Mouse (Mus musculus) hindbrain, embryonic 16.5 days (tissue): ENCODE data around the gene Spop. TPM values are rescaled to one million over a fixed set of nuclear protein-coding genes. Genes with fewer than 3 reads are reported as not detected.

Experiments
- ATAC-seq: fragments of 200-750 bp; cut with Nextera tagmentation; 2 replicates; pipeline ENCODE4 v1.8.0; 2017; ENCODE audit warnings: moderate TSS enrichment, moderate library complexity
- H3K27ac ChIP-seq: fragments of 300-500 bp; sonication (generic); 2 replicates; pipeline ENCODE4 v1.5.1; 2014; ENCODE audit warnings: low read depth, mild to moderate bottlenecking, control low read depth, low read length, moderate library complexity
- H3K27me3 ChIP-seq: fragments of 300-500 bp; sonication (generic); replicated peaks from 2 replicates; pipeline ENCODE4 v1.6.1; 2014; ENCODE audit warnings: low read length; ENCODE audit not compliant: control insufficient read depth, insufficient read depth
- H3K36me3 ChIP-seq: fragments of 300-500 bp; sonication (generic); 2 replicates; pipeline ENCODE4 v1.6.1; 2014; ENCODE audit warnings: mild to moderate bottlenecking, low read length, moderate library complexity, mixed read lengths; ENCODE audit not compliant: control insufficient read depth, insufficient read depth
- H3K4me1 ChIP-seq: fragments of 300-500 bp; sonication (generic); 2 replicates; pipeline ENCODE4 v1.6.1; 2014; ENCODE audit warnings: low read depth, low read length; ENCODE audit not compliant: control insufficient read depth, insufficient read depth
- H3K4me2 ChIP-seq: fragments of 300-500 bp; sonication (generic); 2 replicates; pipeline ENCODE4 v1.6.1; 2014; ENCODE audit warnings: mild to moderate bottlenecking, low read length, control low read depth, moderate library complexity
- H3K4me3 ChIP-seq: fragments of 300-500 bp; sonication (generic); 2 replicates; pipeline ENCODE4 v1.5.1; 2014; ENCODE audit warnings: mild to moderate bottlenecking, low read length, control low read depth, moderate library complexity
- H3K9ac ChIP-seq: fragments of 300-500 bp; sonication (generic); 2 replicates; pipeline ENCODE4 v1.6.1; 2014; ENCODE audit warnings: low read depth, mild to moderate bottlenecking, control low read depth, low read length, moderate library complexity
- H3K9me3 ChIP-seq: fragments of 300-500 bp; sonication (generic); 2 replicates; pipeline ENCODE4 v1.6.1; 2014; ENCODE audit warnings: mild to moderate bottlenecking, low read length, moderate library complexity; ENCODE audit not compliant: control insufficient read depth
- WGBS: fragments of 180-500 bp; shearing (Covaris S2); extraction: QIAGEN DNeasy Blood & Tissue Kit; methylation state at CpG from one replicate; pipeline ENCODE4 v1.1.7; 2014; 5-methylcytosine and 5-hydroxymethylcytosine counted together
- polyA plus RNA-seq: library from polyadenylated mRNA; unstranded; fragments of >200 nt; fragmentation: Nextera tagmentation; extraction: Ambion mirVana; gene quantifications from 2 replicates; pipeline ENCODE4 v1.2.1, GENCODE M21; 2015

The Spop gene
- polyA plus RNA-seq, 1 experiment from 2014 or later, result 250 TPM

- H3K4me1 ChIP-seq, result peaks cover 25% of the 10 kb centered on the region
- peak within 1 kb of the TSS; percentile 95 for H3K4me2 ChIP-seq
- no peaks in the 10 kb centered on the region for H3K9me3 ChIP-seq
- peak within 1 kb of the TSS; percentile 64 for H3K4me3 ChIP-seq
- peak; percentile 32 for ATAC-seq
- peaks cover 16% of the 10 kb centered on the region for H3K27me3 ChIP-seq
- H3K36me3 ChIP-seq, result no peaks in the 10 kb centered on the region
- WGBS, result 2% methylated on average over 52 of the region's 66 CpGs
- peak within 1 kb of the TSS; percentile 44; the same call in 1 of the 2 replicates for H3K27ac ChIP-seq
- H3K9ac ChIP-seq, result peak within 1 kb of the TSS; percentile 71
Measured at GRCm38 (mm10) chr11:95514298-95514861, 100.5 kb downstream of the Spop start, which contains the start of gene Nxph3. Nxph3 (minus strand) TSS chr11:95514570.

DNA sequence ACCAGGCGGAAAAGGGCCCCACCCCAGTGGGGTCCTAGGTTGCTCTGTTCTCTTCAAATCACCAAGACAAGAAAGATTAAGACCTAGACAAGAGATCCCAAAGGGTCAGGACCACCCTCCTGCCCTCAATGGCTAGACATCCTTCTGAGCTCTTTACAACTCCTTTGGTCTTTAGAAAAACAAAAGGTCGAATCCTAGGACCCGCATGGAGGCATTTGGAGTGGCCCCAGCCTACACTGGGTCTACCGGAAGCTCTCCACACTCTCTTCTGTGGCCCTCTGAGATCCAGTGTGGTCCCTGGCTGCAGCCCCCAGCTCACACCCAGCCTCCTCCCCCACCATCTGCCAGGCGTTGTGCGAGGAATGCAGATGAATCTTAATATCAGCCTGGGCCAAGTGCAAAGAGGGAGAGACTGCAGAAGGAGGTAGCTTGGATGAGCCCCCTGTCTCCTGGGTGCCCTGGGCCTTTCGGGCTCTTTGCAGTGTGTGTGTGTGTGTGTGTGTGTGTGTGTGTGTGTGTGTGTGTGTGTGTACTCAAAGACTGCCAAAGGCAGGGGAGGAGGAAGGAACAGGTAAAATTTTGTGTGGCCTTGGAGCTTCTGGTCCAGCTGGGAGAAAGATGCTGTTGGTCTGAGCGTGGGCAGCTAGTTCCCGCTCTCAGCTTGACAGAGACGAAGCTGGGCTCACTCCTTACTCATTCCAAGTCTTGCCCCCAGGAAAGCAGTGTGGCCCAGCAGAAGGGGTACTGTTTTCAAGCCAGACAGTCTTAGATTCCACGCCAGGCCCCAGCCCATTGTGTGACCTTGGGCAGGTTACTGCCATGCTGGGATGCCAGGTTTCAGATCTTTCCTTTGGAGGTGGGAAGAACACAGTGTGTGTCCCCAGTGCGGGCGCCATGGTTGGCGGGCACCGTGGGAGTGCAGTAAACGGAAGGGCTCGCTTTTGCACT, 101.8 kb downstream of the Spop start:
- WGBS, result 37% methylated on average over 17 of the region's 17 CpGs
- H3K36me3 ChIP-seq, result no peaks in the 10 kb centered on the region
- no peak overlapping the region for H3K4me2 ChIP-seq
- peaks cover 16% of the 10 kb centered on the region for H3K27me3 ChIP-seq
- no peak for ATAC-seq
- H3K4me1 ChIP-seq, result peaks cover 28% of the 10 kb centered on the region
- H3K4me3 ChIP-seq, result no peak overlapping the region
- no peak overlapping the region for H3K9ac ChIP-seq
- no peaks in the 10 kb centered on the region for H3K9me3 ChIP-seq
- H3K27ac ChIP-seq, result no peak overlapping the region

GRCm38 (mm10) chr11:95516491-95516911, 102.6 kb downstream of the Spop start:
- H3K27ac ChIP-seq, result no peak overlapping the region
- H3K27me3 ChIP-seq, result peaks cover 12% of the 10 kb centered on the region
- no peak overlapping the region for H3K4me3 ChIP-seq
- no peaks in the 10 kb centered on the region for H3K9me3 ChIP-seq
- H3K36me3 ChIP-seq, result no peaks in the 10 kb centered on the region
- WGBS, result 6% methylated on average over 5 of the region's 5 CpGs
- peaks cover 29% of the 10 kb centered on the region for H3K4me1 ChIP-seq
- H3K4me2 ChIP-seq, result no peak overlapping the region
- no peak overlapping the region for H3K9ac ChIP-seq
- ATAC-seq, result no peak

GRCm38 (mm10) chr11:95517162-95517561, 103.3 kb downstream of the Spop start:
- no peak overlapping the region for H3K9ac ChIP-seq
- 47% methylated on average over 6 of the region's 6 CpGs for WGBS
- no peak overlapping the region for H3K4me2 ChIP-seq
- H3K36me3 ChIP-seq, result no peaks in the 10 kb centered on the region
- no peaks in the 10 kb centered on the region for H3K9me3 ChIP-seq
- no peak overlapping the region for H3K27ac ChIP-seq
- no peak for ATAC-seq
- no peak overlapping the region for H3K4me3 ChIP-seq
- peaks cover 12% of the 10 kb centered on the region for H3K27me3 ChIP-seq
- H3K4me1 ChIP-seq, result peaks cover 31% of the 10 kb centered on the region

GRCm38 (mm10) chr11:95519299-95519698, 105.4 kb downstream of the Spop start:
- no peaks in the 10 kb centered on the region for H3K9me3 ChIP-seq
- no peak overlapping the region for H3K4me2 ChIP-seq
- H3K36me3 ChIP-seq, result no peaks in the 10 kb centered on the region
- H3K4me1 ChIP-seq, result peaks cover 22% of the 10 kb centered on the region
- 62% methylated on average over 10 of the region's 10 CpGs for WGBS
- H3K4me3 ChIP-seq, result no peak overlapping the region
- H3K9ac ChIP-seq, result no peak overlapping the region
- peaks cover 3% of the 10 kb centered on the region for H3K27me3 ChIP-seq
- no peak overlapping the region for H3K27ac ChIP-seq
- ATAC-seq, result no peak

DNA sequence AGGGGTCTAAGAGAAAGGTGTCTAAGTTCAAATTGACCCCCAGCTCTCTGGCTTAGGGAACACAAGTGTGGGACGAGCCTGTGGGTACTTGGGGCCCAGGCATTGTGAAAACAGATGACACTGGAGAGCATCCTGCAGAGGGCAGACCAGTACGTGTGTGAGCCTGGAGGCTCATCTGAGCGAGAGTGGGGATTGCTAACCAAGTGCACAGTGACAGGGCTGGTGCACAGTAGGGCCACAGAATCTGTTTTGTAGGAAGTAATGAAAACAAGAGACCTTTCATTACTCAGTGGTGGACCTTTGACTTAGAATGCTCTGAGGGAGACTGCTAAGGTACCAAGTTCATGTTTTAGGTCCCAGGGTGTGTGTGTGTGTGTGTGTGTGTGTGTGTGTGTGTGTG, 106.1 kb downstream of the Spop start:
- ATAC-seq, result no peak
- Histone ChIP-seq H3K36me3 (no peaks in the 10 kb centered on the region), H3K4me3 (no peak overlapping the region), H3K9me3 (no peaks in the 10 kb centered on the region), H3K4me2 (no peak overlapping the region), H3K4me1 (peaks cover 15% of the 10 kb centered on the region), H3K27me3 (peaks cover 2% of the 10 kb centered on the region), H3K27ac (peak overlapping the region; percentile 66), H3K9ac (no peak overlapping the region)
- 65% methylated on average over 3 of the region's 3 CpGs for WGBS

DNA sequence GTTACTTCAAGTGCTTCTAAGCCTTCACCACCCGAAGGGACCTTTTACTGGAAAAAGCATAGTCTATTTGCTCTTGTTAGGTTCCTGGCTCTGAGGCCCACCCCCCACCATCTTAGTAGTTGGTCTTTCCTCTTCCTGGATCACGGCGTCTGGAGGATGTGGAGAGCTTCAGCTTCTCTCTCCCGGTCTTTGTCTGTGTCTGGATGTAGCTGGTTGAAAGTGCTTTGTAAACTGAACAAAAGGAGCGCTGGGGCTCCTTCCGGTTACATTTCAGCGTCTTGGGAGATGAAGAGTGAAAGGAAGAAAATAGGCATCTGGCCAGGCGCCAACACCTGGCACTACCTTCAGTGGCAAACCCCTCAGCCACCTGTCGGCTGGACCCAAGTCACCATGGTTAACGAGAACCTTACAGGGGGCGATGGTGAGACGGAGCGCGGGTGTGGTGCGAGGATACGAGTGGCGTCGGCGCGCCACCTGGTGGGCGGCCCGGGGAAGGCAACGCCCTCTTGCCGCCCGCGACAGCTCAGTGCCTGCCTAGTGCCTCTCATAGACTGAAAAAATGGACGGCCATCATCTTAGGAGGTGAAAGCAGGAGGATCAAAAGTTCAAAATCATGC, 106.7 kb downstream of the Spop start:
- Histone ChIP-seq H3K27ac (peak overlapping the region; percentile 66), H3K27me3 (no peaks in the 10 kb centered on the region; the same call in 1 of the 2 replicates), H3K9me3 (no peaks in the 10 kb centered on the region), H3K4me2 (peak overlapping the region; percentile 56), H3K36me3 (no peaks in the 10 kb centered on the region), H3K4me1 (peaks cover 14% of the 10 kb centered on the region), H3K4me3 (peak overlapping the region; percentile 26), H3K9ac (peak overlapping the region; percentile 35)
- ATAC-seq, result peak; percentile 78
- WGBS, result 4% methylated on average over 27 of the region's 27 CpGs

DNA sequence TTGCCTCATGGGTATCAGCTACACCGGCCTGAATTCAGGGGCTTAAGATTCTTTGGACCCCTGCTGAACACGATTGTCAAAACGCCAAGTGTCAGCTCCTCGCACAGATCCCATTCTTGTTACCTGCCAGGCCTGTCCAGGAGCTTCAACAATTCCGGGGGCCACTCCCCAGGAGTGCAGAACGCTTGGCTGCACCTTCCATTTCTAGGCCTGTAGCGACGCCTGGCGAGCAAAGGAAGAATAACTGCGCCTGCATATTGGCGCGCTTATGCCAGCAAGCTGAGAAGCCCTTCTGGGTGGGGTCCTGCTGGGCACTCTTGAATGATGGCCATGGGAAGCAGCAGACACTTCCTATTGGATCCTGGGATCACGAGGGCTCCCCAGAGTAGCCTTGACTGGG, 107.7 kb downstream of the Spop start:
- Histone ChIP-seq H3K4me1 (peaks cover 7% of the 10 kb centered on the region), H3K9ac (peak overlapping the region; percentile 23; the same call in 1 of the 2 replicates), H3K27ac (no peak overlapping the region), H3K27me3 (no peaks in the 10 kb centered on the region), H3K4me3 (peak overlapping the region; percentile 24), H3K36me3 (no peaks in the 10 kb centered on the region), H3K9me3 (no peaks in the 10 kb centered on the region), H3K4me2 (peak overlapping the region; percentile 50)
- peak; percentile 50; the same call in 1 of the 2 replicates for ATAC-seq
- WGBS, result under 1% methylated on average over 13 of the region's 13 CpGs

GRCm38 (mm10) chr11:95527307-95527706, 113.4 kb downstream of the Spop start:
- no peaks in the 10 kb centered on the region for H3K27me3 ChIP-seq
- 77% methylated on average over 8 of the region's 8 CpGs for WGBS
- no peak overlapping the region for H3K27ac ChIP-seq
- H3K9me3 ChIP-seq, result no peaks in the 10 kb centered on the region
- no peak for ATAC-seq
- no peak overlapping the region for H3K4me2 ChIP-seq
- H3K4me3 ChIP-seq, result no peak overlapping the region
- no peaks in the 10 kb centered on the region for H3K4me1 ChIP-seq
- no peaks in the 10 kb centered on the region for H3K36me3 ChIP-seq
- no peak overlapping the region for H3K9ac ChIP-seq
